8 mouse cellular contexts compared by ENCODE assay signal in genomic region chr16:37777796-37778475, GRCm38 (mm10). TPM values are rescaled to one million over a fixed set of nuclear protein-coding genes. Genes with fewer than 3 reads are reported as not detected.
A peak's percentile ranks its signal among the peaks of the same experiment; 100 is the strongest.
DNase-seq lines count a peak whose midpoint lies in the region; ATAC-seq and TF ChIP-seq lines count a peak whose summit lies in the region.

No protein-coding gene starts in this region.

- H3K36me3 ChIP-seq in kidney, embryonic 15.5 days: peaks cover 18% of the 10 kb centered on the region
- H3K36me3 ChIP-seq in embryonic facial prominence, embryonic 15.5 days: 0 out of 2 replicates have a peak, but pooled peaks cover 11% of the 10 kb centered on the region
- H3K36me3 ChIP-seq in intestine, postnatal 0 days (ENCODE audit: control insufficient read depth, insufficient read depth): no peaks in the 10 kb centered on the region
- H3K36me3 ChIP-seq in neural tube, embryonic 15.5 days: no peaks in the 10 kb centered on the region

- H3K4me2 ChIP-seq in kidney, embryonic 15.5 days: peak overlapping the region; percentile 69
- peak overlapping the region; percentile 63 for H3K4me2 ChIP-seq in embryonic facial prominence, embryonic 15.5 days (replicated peaks)
- H3K4me2 ChIP-seq in intestine, postnatal 0 days (replicated peaks; ENCODE audit: low read depth): peak overlapping the region; percentile 81
- H3K4me2 ChIP-seq in neural tube, embryonic 15.5 days: peak overlapping the region; percentile 92

- TF ChIP-seq CTCF in intestine, postnatal 0 days (IDR thresholded peaks at IDR 0.05; ENCODE audit: low read depth): no peak

- H3K4me3 ChIP-seq in kidney, embryonic 15.5 days (replicated peaks): peak overlapping the region; percentile 94
- H3K4me3 ChIP-seq in embryonic facial prominence, embryonic 15.5 days (replicated peaks): peak overlapping the region; percentile 89
- peak overlapping the region; percentile 56 for H3K4me3 ChIP-seq in intestine, postnatal 0 days (ENCODE audit: low read depth, low read length)
- peak overlapping the region; percentile 69 for H3K4me3 ChIP-seq in neural tube, embryonic 15.5 days (replicated peaks)

- H3K27me3 ChIP-seq in kidney, embryonic 15.5 days: no peaks in the 10 kb centered on the region
- no peaks in the 10 kb centered on the region for H3K27me3 ChIP-seq in embryonic facial prominence, embryonic 15.5 days
- no peaks in the 10 kb centered on the region for H3K27me3 ChIP-seq in intestine, postnatal 0 days (replicated peaks; ENCODE audit: control insufficient read depth, insufficient read depth, low read length)
- H3K27me3 ChIP-seq in neural tube, embryonic 15.5 days (replicated peaks): no peaks in the 10 kb centered on the region

- peaks cover 37% of the 10 kb centered on the region for H3K4me1 ChIP-seq in kidney, embryonic 15.5 days
- peaks cover 26% of the 10 kb centered on the region for H3K4me1 ChIP-seq in embryonic facial prominence, embryonic 15.5 days
- H3K4me1 ChIP-seq in intestine, postnatal 0 days (replicated peaks; ENCODE audit: control insufficient read depth, insufficient read depth, low read length): no peaks in the 10 kb centered on the region
- peaks cover 41% of the 10 kb centered on the region for H3K4me1 ChIP-seq in neural tube, embryonic 15.5 days

- 12% methylated on average over 4 of the region's 4 CpGs for WGBS in kidney, embryonic 15.5 days
- 6% methylated on average over 4 of the region's 4 CpGs for WGBS in embryonic facial prominence, embryonic 15.5 days
- 35% methylated on average over 4 of the region's 4 CpGs for WGBS in intestine, postnatal 0 days
- WGBS in neural tube, embryonic 15.5 days: 7% methylated on average over 4 of the region's 4 CpGs

- H3K27ac ChIP-seq in kidney, embryonic 15.5 days: peak overlapping the region; percentile 95
- H3K27ac ChIP-seq in embryonic facial prominence, embryonic 15.5 days (replicated peaks): peak overlapping the region; percentile 93
- no peak overlapping the region; the same call in 1 of the 2 replicates for H3K27ac ChIP-seq in intestine, postnatal 0 days (ENCODE audit: low read depth, low read length)
- peak overlapping the region; percentile 74 for H3K27ac ChIP-seq in neural tube, embryonic 15.5 days (replicated peaks)

- H3K9ac ChIP-seq in kidney, embryonic 15.5 days: peak overlapping the region; percentile 94
- peak overlapping the region; percentile 37; the same call in 1 of the 2 replicates for H3K9ac ChIP-seq in embryonic facial prominence, embryonic 15.5 days
- H3K9ac ChIP-seq in intestine, postnatal 0 days (ENCODE audit: low read depth, low read length): 0 out of 2 replicates have a peak overlapping the region, but pooled peaks have one; percentile 66
- H3K9ac ChIP-seq in neural tube, embryonic 15.5 days (replicated peaks): no peak overlapping the region

- DNase-seq in kidney, postnatal 10 days: no peak
- no peak for DNase-seq in cerebellum, adult 11 months
- no peak for DNase-seq in c-Kit-positive CD71-positive TER-119-positive erythroid progenitor cells, embryonic 14.5 days (ENCODE audit: low spot score)
- DNase-seq in frontal cortex, postnatal 25 days (ENCODE audit: low spot score in 2 of 2): no peak

- no peak; the same call in 1 of the 2 replicates for ATAC-seq in kidney, embryonic 15.5 days (replicated peaks; ENCODE audit: low FRiP score)
- peak; percentile 58; the same call in 1 of the 2 replicates for ATAC-seq in embryonic facial prominence, embryonic 15.5 days (ENCODE audit: insufficient number of reproducible peaks, low FRiP score, low TSS enrichment, low read depth)
- ATAC-seq in intestine, postnatal 0 days: no peak
- peak; percentile 26; the same call in 1 of the 2 replicates for ATAC-seq in neural tube, embryonic 15.5 days (ENCODE audit: low FRiP score)

- H3K9me3 ChIP-seq in kidney, embryonic 15.5 days (replicated peaks): no peaks in the 10 kb centered on the region
- H3K9me3 ChIP-seq in embryonic facial prominence, embryonic 15.5 days (replicated peaks): no peaks in the 10 kb centered on the region
- H3K9me3 ChIP-seq in intestine, postnatal 0 days (ENCODE audit: control insufficient read depth): no peaks in the 10 kb centered on the region
- H3K9me3 ChIP-seq in neural tube, embryonic 15.5 days (replicated peaks): no peaks in the 10 kb centered on the region

RNA-seq across cellular contexts. Expression of gene Fstl1, which starts 1.3 kb away (rescaled TPM):
- polyA plus RNA-seq in kidney, embryonic 15.5 days (2015; fragmentation: Nextera tagmentation; extraction: Ambion mirVana): 557 and 571 TPM in 2 replicates
- polyA plus RNA-seq in embryonic facial prominence, embryonic 15.5 days (2015; fragmentation: Nextera tagmentation; extraction: Ambion mirVana): 725 and 741 TPM in 2 replicates
- 125 and 139 TPM in 2 replicates for polyA plus RNA-seq in intestine, postnatal 0 days (2015; fragmentation: Nextera tagmentation; extraction: Ambion mirVana)
- polyA plus RNA-seq in neural tube, embryonic 15.5 days (2015; fragmentation: Nextera tagmentation; extraction: Ambion mirVana): 123 and 145 TPM in 2 replicates

Comparison
In these comparisons a context has a peak if more than half of its experiments do, and no peak if none do; other contexts are left out.
1. ATAC-seq: peak in embryonic facial prominence, embryonic 15.5 days (single experiment) and neural tube, embryonic 15.5 days (single experiment); none in kidney, embryonic 15.5 days (single experiment) and intestine, postnatal 0 days (single experiment).
2. Peak in every context shown above with its lines, with median percentiles within 50 percentile points of each other: H3K4me2 ChIP-seq and H3K4me3 ChIP-seq.